Mouse (Mus musculus) left cerebral cortex, adult 2 months (tissue): ENCODE measurements around the gene Chmp2a. TPM values are rescaled to one million over a fixed set of nuclear protein-coding genes. Genes with fewer than 3 reads are reported as not detected.
"Not testable (repeated sequence)": the region's sequence is repeated elsewhere in the genome, so short reads cannot be mapped to it uniquely, and the experiment has no call there.

ENCODE experiments used
- DNase-seq, 2 experiments: peaks; one replicate each; pipeline ENCODE4 v3.0.0; 2021 to 2022; ENCODE audit warnings: low spot score in 2 of 2, mixed read lengths in 1 of 2; ENCODE audit errors: extremely low spot score in 1 of 2
- H3K27ac ChIP-seq: fragments of 200-600 bp; 2 replicates; pipeline ENCODE4 v1.8.1; 2022
- H3K4me3 ChIP-seq: fragments of 200-600 bp; 2 replicates; pipeline ENCODE4 v1.8.1; 2022
- CTCF ChIP-seq: fragments of 200-600 bp; IDR thresholded peaks from 2 replicates; pipeline ENCODE4 v1.8.1; 2022; ENCODE audit warnings: antibody characterized with exemption, mild to moderate bottlenecking, moderate library complexity
- intact Hi-C: fragments of 180-260 bp; cut with DNase I; formaldehyde crosslinking; loops from one replicate; pipeline ENCODE4 v1.15.1; 2025
- long read RNA-seq, 2 experiments: library from polyadenylated mRNA; stranded (forward); transcript quantifications; one replicate each; pipeline ENCODE4 v2.0.0; 2021; ENCODE audit warnings: borderline mapping rate in 2 of 2
- total RNA-seq, 2 experiments: library from RNA; stranded (reverse); gene quantifications; 2 replicates each; pipeline ENCODE4 v1.2.3; 2021

Gene Chmp2a
- 100 to 1,000 TPM; 134 to 150 TPM for total RNA-seq
- long read RNA-seq, experiment 1, transcript Chmp2a-203 (6 exons, 930 nt) = minor isoform, 13 of 109 reads
- long read RNA-seq, experiment 1, transcript Chmp2a-201 (6 exons, 949 nt) = major isoform, 44 of 109 reads
- long read RNA-seq, experiment 1, partial matches to known transcripts = 29 of 109 reads
- long read RNA-seq, experiment 1, other reads (novel, unspliced or antisense) = 22 of 109 reads
- long read RNA-seq, experiment 2, transcript Chmp2a-201 (6 exons, 949 nt) = major isoform, 29 of 96 reads
- long read RNA-seq, experiment 2, partial matches to known transcripts = 18 of 96 reads
- long read RNA-seq, experiment 2, other reads (novel, unspliced or antisense) = 46 of 96 reads

DNA sequence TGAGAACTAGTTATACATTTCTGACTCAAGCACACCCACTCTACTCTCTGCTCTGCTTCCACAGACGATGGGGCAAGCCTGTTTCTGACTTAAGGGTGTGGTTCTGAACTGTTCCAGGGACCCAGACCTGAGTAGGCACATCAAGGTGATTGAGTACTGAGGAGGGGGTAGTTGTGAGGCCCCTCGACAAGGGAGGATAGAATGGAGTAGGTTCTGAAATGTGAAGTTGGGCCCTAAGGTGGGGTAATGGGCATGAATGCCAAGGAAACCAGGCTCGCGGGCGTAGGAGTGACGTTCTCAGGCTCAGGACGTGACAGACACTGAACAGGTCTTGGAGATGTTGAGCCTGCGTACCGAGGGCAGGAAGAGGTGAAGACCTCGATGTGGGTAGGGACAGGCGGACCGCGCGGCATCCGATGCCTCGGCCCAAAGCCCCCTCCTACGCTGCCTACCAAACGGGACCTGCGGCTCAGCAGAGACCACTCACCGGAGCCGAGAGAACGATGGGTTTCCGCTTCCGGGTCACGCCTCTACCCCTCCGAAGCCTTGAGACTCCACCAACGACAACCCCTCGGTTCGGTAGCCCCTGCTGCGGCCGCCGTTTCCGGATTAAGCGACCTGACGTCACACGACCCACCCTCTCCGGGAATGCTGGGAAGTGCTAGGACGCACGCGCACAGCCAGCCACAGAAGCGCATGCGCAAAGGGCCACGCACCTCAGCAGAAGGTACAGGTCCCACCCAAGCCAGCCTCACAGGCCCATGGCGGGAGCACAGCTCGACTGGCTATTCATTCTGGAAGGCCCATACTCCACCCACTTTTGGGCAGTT lies at the start of gene Chmp2a:
TSS of gene Chmp2a (minus strand) at position 660 of the 830 bp plus-strand sequence.
- peak within 1 kb of the TSS; percentile 83 for H3K27ac ChIP-seq
- TF ChIP-seq CTCF = no peak
- intact Hi-C loops = loop anchor here (1.0 kb wide), 1 partner anchor 10 kb away; no protein-coding TSS in a partner anchor
- peak within 1 kb of the TSS; percentile 50 for H3K4me3 ChIP-seq
- peak; percentile 98 for DNase-seq

DNA sequence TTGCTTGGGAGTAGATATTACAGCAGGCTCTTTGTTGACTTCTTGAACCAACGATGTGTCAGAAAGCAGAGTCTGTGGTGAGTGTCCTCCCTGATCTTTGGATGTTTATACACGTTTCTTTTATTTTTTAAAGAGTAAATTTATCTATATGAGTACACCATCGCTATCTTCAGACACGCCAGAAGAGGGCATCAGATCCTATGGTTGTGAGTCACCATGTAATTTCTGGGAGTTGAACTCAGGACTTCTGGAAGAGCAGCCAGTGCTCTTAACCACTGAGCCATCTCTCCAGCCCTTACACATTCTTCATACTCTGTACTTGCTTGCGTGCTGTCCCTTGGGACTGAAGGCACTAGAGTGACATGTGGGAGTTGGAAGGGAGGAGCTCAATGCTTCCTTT lies 37.7 kb upstream of the Chmp2a start:
- Histone ChIP-seq H3K4me3 (no peak overlapping the region), H3K27ac (no peak overlapping the region)
- intact Hi-C loops = loop anchor here (2.0 to 5.0 kb wide), 3 partner anchors 190 to 1245 kb away; no protein-coding TSS in a partner anchor
- DNase-seq = no peak
- TF ChIP-seq CTCF = peak; percentile 45

DNA sequence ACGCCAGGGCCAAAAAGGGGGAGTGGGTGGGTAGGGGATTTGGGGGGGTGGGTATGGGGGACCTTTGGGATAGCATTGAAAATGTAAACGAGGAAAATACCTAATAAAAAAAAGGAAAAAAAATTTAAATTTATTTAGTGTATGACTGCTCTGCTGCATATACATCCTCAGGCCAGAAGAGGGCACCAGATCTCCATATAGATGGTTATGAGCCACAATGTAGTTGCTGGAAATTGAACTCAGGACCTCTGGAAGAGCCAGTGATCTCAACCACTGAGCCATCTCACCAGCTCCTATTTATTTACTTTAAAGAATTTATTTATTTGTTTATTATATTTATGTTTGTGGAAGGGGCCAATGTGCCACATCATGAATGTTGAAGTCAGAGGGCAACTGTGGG lies 28.8 kb upstream of the Chmp2a start:
- intact Hi-C loops, H3K27ac ChIP-seq, DNase-seq, H3K4me3 ChIP-seq: not testable (repeated sequence)
- TF ChIP-seq CTCF = peak; percentile 45

DNA sequence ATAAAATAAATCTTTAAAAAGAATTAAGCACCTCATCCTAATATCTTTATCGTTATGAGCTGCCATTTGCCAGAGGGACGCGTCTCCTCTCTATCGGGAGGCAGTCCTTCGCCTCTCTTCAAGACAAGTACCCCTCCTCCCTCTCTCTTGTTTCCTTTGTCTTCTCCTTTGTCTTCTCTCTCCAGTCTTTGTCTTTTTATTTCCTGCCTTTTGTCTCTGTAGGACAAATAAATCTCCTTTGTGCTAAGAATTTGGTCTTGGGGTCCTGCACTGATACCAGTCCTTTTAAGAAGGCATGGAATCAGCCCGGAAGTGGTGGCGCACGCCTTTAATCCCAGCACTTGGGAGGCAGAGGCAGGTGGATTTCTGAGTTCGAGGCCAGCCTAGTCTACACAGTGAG lies 24.9 kb upstream of the Chmp2a start:
- Histone ChIP-seq H3K27ac (no peak overlapping the region), H3K4me3 (no peak overlapping the region)
- TF ChIP-seq CTCF = no peak
- intact Hi-C loops = loop anchor here (5.0 kb wide), 3 partner anchors 218 to 453 kb away; partner anchors contain the start of genes Lig1, Zfp329 and Zswim9
- DNase-seq = no peak

DNA sequence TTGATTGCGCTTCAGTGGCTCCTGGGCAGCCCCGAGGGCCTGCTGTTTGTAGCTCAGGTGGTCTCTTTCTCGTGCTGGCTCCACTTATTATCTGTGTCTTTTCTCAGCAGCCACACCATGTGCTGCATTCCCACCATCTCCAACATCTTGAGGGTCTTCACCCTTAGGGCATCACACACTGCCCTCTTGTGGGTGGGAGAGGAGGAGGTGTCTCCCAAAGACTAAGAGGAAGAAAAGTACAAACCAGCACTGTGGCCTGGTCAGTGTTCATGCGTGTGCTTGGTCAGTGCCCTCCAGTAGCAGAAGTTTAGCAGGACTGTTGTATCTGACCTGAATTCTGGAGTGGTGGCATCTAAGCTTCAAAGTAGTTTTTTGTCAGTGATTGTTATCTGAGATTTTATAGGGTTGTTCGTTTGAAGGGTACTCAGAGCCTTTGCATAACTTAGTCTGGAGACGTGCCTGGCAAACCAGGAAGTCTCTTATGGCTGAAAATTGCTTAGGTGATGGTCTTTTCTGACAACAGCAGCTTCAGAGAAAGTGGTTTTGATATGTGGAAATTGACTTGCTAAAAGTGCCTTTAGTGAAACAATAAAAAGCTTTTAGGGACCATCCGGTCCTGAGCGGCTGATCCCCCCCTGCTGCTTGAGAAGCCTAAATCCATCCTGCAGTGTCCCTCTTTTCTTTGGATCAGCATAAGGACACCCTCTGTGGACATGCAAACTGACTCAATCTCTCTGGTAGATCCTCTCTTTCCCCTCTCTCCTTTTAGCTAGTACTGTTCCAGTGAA lies 22.5 kb upstream of the Chmp2a start:
- intact Hi-C loops = loop anchor here (5.0 kb wide), 3 partner anchors 220 to 455 kb away; partner anchors contain the start of genes Lig1, Zfp329 and Zswim9
- DNase-seq = no peak
- Histone ChIP-seq H3K4me3 (no peak overlapping the region), H3K27ac (no peak overlapping the region)
- TF ChIP-seq CTCF = no peak; the same call in none of the 2 replicates

DNA sequence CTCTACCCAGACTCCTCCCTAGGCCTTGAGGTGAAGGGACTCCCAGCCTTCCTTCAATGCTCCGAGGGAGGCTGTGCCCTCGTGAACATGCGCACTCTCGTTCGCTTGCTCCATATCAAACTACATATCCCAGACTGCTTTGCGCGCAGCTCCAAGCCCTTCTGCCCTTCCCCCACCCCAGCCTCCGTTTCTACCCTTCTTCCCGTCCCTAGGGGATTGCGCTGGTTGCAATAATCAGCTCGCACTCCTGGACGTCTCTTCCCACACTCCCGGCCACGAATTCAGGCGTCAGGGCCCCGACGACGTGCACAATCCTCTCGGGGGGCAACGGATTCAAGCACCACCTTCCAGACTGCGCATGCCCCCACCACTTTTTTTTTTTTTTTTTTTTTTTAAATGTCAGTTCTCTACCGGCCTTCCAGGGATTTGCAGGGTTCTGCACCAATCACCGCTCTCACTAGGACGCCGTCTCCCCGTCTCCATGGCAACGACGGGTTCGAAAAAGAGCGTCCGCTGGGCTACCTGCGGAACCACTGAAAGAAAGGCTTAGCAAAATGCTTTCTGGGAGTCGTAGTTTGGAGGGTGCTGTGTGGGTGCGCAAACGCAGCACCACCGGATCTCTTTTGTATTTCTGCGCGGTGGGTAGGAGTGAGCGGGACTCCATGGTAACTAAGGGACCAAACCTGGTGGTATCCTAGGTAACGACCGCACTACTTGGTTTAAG lies 19.8 kb upstream of the Chmp2a start, which contains the start of gene Mzf1:
TSS of gene Mzf1 (minus strand) at position 478 of the 724 bp plus-strand sequence.
- Histone ChIP-seq H3K4me3 (peak within 1 kb of the TSS; percentile 66), H3K27ac (peak within 1 kb of the TSS; percentile 99)
- no peak; the same call in none of the 2 replicates for TF ChIP-seq CTCF
- intact Hi-C loops = loop anchor here (2.0 to 5.0 kb wide), 6 partner anchors 46 to 572 kb away; partner anchors contain the start of genes Lig1, Rps5, Zfp329 and Zswim9
- DNase-seq = peak; percentile 91 to 96

DNA sequence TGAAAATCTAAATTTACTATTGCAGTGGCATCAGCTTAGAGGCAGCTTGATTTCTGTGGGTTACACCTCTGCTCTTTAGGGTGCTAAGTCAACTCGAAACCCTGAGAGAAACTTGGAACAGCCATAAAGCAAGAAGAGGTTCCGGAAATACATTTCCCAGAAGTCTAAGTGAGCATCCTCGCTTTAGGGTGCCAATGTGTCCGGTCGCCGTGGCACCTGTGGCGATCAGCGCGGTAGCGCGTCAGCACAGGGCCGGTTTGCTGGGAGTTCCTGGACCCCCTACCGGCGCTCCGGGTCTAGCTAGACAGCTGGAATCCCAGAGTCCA lies 19.3 kb upstream of the Chmp2a start:
- no peak for DNase-seq
- Histone ChIP-seq H3K27ac (peak overlapping the region; percentile 99), H3K4me3 (peak overlapping the region; percentile 66)
- intact Hi-C loops = loop anchor here (2.0 to 5.0 kb wide), 3 partner anchors 45 to 572 kb away; partner anchors contain the start of gene Rps5
- TF ChIP-seq CTCF = no peak

DNA sequence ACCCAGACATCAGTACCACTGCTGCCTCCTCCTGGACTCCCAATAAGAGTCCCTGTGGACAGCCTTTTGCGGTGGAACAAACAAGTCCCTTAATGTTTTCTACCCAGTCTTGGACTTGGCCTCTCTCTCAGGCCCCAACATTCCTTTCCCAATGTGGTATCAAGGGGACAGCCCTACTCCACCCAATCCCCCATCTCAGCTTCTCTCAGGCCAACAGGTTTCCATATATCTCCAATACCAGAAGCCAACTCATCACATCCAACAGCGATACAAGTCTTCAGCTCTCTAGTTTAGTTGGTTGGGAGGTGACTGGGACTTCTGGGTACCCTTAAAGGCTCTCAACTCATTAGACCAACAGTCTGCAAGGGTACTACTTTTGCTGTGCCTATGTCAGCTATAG lies 18.9 kb upstream of the Chmp2a start:
- intact Hi-C loops = loop anchor here (5.0 kb wide), 2 partner anchors 131 to 571 kb away; partner anchors contain the start of gene Rps5
- no peak overlapping the region; the same call in 1 of the 2 replicates for H3K27ac ChIP-seq
- TF ChIP-seq CTCF = no peak
- peak overlapping the region; percentile 66 for H3K4me3 ChIP-seq
- DNase-seq = no peak

DNA sequence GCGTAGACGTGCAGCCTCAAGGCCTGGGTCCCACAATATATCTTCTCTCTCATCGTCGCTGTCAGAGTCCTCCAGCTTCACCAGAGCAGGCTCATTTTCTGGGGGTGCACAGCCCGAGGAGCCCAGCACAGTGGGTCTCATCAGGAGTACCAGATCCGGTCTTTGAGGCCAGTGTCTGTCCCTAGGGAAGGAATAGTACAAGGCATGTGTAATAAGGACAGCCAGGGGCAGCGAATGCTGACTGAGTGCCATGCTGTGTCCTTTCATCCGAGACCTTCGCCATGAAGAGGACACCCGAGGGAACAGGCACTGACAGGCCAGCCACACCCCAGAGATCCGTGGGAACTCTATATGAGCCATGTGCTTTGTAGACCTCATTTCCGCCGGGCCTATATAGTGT lies 18.4 kb upstream of the Chmp2a start:
- Histone ChIP-seq H3K27ac (no peak overlapping the region), H3K4me3 (no peak overlapping the region)
- intact Hi-C loops = loop anchor here (5.0 kb wide), 2 partner anchors 131 to 571 kb away; partner anchors contain the start of gene Rps5
- DNase-seq = no peak
- no peak for TF ChIP-seq CTCF

DNA sequence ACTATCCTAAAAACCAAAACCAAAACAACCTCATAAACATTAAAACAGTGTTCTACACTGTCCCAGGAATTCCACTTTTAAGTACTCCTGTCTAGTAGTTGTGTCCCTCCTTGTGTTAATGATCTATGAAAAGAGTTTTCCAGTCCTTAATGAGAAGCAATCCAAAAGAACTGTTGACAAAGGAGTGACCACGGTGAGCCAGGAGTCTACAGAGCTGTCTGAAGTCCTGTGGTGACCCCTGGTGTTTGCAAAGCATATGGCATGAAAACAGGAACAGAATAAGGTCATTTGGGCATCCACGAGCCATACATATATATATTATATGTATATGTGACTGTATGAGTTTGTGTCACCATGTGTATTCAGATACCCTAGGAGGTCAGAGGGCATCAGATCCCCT lies 11.5 kb upstream of the Chmp2a start:
- intact Hi-C loops = loop anchor here (2.0 kb wide), 1 partner anchor 37 kb away; no protein-coding TSS in a partner anchor
- no peak for DNase-seq
- Histone ChIP-seq H3K4me3 (no peak overlapping the region), H3K27ac (no peak overlapping the region)
- TF ChIP-seq CTCF = peak; percentile 66
